Mouse (Mus musculus) kidney, adult 2 months (tissue): ENCODE results near the gene Tnrc18.

Experiments used
- CTCF ChIP-seq: fragments of 200-500 bp; conservative IDR thresholded peaks from 2 replicates; pipeline ENCODE4 v1.5.1; 2011; ENCODE audit warnings: low read depth, mild to moderate bottlenecking, control low read depth, low read length, moderate library complexity, mixed read lengths; ENCODE audit not compliant: insufficient read depth, insufficient read length
- POLR2A ChIP-seq: fragments of 200-500 bp; IDR thresholded peaks from one replicate; pipeline ENCODE4 v1.6.1; 2011; ENCODE audit warnings: low read depth, low read length, control low read depth

GRCm38 (mm10) chr5:142850916-142851680, 33.6 kb upstream of the Tnrc18 start:
- TF ChIP-seq CTCF (no peak), POLR2A (no peak)
